Mouse (Mus musculus): ENCODE measurements at regions not wholly inside any gene's neighbourhood (a gene's known extent, or its start where the extent isn't known, plus 50 kb on each side); places are given as distances from the start of the nearest gene placed in this dataset.

DNA sequence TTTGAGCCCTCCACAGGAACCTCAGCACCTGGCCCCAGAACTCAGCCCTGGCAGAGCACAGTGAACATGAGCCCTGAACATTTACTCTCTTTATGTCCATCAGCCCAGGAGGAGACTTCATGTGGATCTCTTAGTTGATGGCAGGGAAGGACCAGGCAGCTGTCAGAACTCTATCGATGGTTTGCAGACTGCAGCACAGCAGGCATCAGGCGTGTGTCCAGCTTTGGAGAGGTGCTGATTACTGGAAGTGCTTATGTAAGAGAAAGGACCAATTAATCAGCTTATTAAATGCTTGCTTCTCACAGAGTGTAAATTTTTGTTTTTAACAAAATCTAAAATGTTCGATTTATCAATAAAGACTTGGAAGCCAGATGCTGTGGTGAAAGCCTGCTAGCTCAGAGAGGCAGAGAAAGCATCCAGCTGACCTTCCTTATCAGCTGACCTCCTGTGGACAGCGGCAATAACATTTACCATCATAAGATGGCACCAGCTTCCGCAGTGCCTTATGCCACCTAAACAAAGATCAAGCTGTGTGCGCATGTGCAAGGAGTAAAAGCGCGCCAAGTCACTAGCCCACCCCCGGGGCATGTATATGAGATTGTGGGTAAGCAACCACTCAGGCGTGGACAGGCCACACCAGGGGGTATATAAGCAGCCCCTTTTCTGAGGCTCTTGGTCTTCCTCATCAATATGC lies 105.8 kb downstream of the Klhl6 start:
- ATAC-seq (ENCODE audit: insufficient number of reproducible peaks, insufficient read depth, low FRiP score, low read depth), result no peak

GRCm38 (mm10) chr16:19882961-19883360 lies 99.9 kb downstream of the Klhl6 start:
- 81% methylated on average over 3 of the region's 3 CpGs for WGBS
- Histone ChIP-seq H3K9me3 (ENCODE audit: control insufficient read depth, low read depth, low read length) (no peaks in the 10 kb centered on the region), H3K4me3 (ENCODE audit: low read depth, low read length) (no peak overlapping the region), H3K27me3 (ENCODE audit: control insufficient read depth, insufficient read depth, low read length) (no peaks in the 10 kb centered on the region), H3K9ac (replicated peaks; ENCODE audit: low read depth, low read length) (no peak overlapping the region), H3K36me3 (ENCODE audit: control insufficient read depth, insufficient read depth, low read length) (no peaks in the 10 kb centered on the region), H3K4me1 (ENCODE audit: control insufficient read depth, insufficient read depth, low read length) (no peaks in the 10 kb centered on the region), H3K4me2 (replicated peaks; ENCODE audit: low read depth, low read length) (no peak overlapping the region), H3K27ac (ENCODE audit: low read length) (no peak overlapping the region)
- ATAC-seq (ENCODE audit: insufficient number of reproducible peaks, insufficient read depth, low FRiP score, low read depth), result no peak

More for the DNA sequence above, 105.8 kb downstream of the Klhl6 start:
- Histone ChIP-seq H3K9me3 (ENCODE audit: control insufficient read depth, low read depth, low read length) (no peaks in the 10 kb centered on the region), H3K36me3 (ENCODE audit: control insufficient read depth, insufficient read depth, low read length) (no peaks in the 10 kb centered on the region), H3K27me3 (ENCODE audit: control insufficient read depth, insufficient read depth, low read length) (no peaks in the 10 kb centered on the region), H3K9ac (replicated peaks; ENCODE audit: low read depth, low read length) (no peak overlapping the region), H3K4me3 (ENCODE audit: low read depth, low read length) (no peak overlapping the region), H3K4me2 (replicated peaks; ENCODE audit: low read depth, low read length) (no peak overlapping the region), H3K27ac (ENCODE audit: low read length) (no peak overlapping the region), H3K4me1 (ENCODE audit: control insufficient read depth, insufficient read depth, low read length) (no peaks in the 10 kb centered on the region)
- WGBS, result 43% methylated on average over 10 of the region's 10 CpGs

DNA sequence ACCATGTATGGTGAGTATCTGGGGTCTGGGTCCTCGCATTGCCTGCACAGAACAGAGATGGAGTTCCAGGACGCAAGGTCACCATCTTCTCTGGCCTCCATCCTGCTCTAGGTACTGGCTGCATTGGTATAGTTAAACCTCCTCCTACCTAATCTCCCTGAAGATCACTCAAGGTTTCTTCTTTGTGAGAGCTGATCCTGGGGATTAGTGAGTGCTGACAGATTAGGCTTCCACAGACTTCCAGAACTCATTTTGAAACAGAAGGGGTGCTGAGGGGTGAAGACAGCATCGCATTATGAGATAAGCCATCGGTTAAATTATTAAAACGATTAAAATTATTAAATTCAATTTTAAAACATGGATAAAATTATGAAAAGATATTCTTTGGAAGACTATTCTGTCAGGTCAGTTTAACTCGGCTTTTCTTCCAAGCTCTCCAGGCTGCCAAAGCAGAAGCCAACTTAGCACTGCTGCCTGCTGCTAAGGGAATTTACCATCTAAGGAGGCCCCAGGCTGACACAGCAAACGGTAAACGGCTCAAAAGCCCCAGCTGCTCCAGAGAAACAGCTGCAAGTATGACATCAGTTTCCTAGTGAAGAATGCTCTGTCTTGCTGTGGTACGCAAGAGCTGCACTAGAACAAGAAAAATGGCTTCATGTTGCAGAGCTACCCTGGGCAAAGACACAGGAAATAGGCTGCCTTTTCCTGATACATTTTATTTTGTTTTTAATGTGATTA lies 98.9 kb downstream of the Klhl6 start:
- H3K27me3 ChIP-seq (ENCODE audit: control insufficient read depth, insufficient read depth, low read length), result no peaks in the 10 kb centered on the region
- peak overlapping the region; percentile 34; the same call in 1 of the 2 replicates for H3K27ac ChIP-seq (ENCODE audit: low read length)
- peak; percentile 85; the same call in 1 of the 2 replicates for ATAC-seq (ENCODE audit: insufficient number of reproducible peaks, insufficient read depth, low FRiP score, low read depth)
- no peak overlapping the region for H3K4me2 ChIP-seq (replicated peaks; ENCODE audit: low read depth, low read length)
- H3K36me3 ChIP-seq (ENCODE audit: control insufficient read depth, insufficient read depth, low read length), result no peaks in the 10 kb centered on the region
- H3K4me1 ChIP-seq (ENCODE audit: control insufficient read depth, insufficient read depth, low read length), result no peaks in the 10 kb centered on the region
- no peak overlapping the region for H3K9ac ChIP-seq (replicated peaks; ENCODE audit: low read depth, low read length)
- no peaks in the 10 kb centered on the region for H3K9me3 ChIP-seq (ENCODE audit: control insufficient read depth, low read depth, low read length)
- H3K4me3 ChIP-seq (ENCODE audit: low read depth, low read length), result no peak overlapping the region
- 32% methylated on average over 9 of the region's 9 CpGs for WGBS

- Histone ChIP-seq H3K27me3 (ENCODE audit: control insufficient read depth, insufficient read depth, low read length) (no peaks in the 10 kb centered on the region), H3K27ac (ENCODE audit: low read length) (peak overlapping the region; percentile 34; the same call in 1 of the 2 replicates), H3K36me3 (ENCODE audit: control insufficient read depth, insufficient read depth, low read length) (no peaks in the 10 kb centered on the region), H3K4me1 (ENCODE audit: control insufficient read depth, insufficient read depth, low read length) (no peaks in the 10 kb centered on the region), H3K4me3 (ENCODE audit: low read depth, low read length) (no peak overlapping the region), H3K9ac (replicated peaks; ENCODE audit: low read depth, low read length) (no peak overlapping the region), H3K4me2 (replicated peaks; ENCODE audit: low read depth, low read length) (no peak overlapping the region), H3K9me3 (ENCODE audit: control insufficient read depth, low read depth, low read length) (no peaks in the 10 kb centered on the region)
- WGBS, result 11% methylated on average over 6 of the region's 6 CpGs
- ATAC-seq (ENCODE audit: insufficient number of reproducible peaks, insufficient read depth, low FRiP score, low read depth), result peak; percentile 14; the same call in 1 of the 2 replicates
These were observed 98.3 kb downstream of the Klhl6 start for GRCm38 (mm10) chr16:19884535-19884934.

GRCm38 (mm10) chr16:19886596-19886995 lies 96.2 kb downstream of the Klhl6 start:
- Histone ChIP-seq H3K27me3 (ENCODE audit: control insufficient read depth, insufficient read depth, low read length) (no peaks in the 10 kb centered on the region), H3K9me3 (ENCODE audit: control insufficient read depth, low read depth, low read length) (no peaks in the 10 kb centered on the region), H3K36me3 (ENCODE audit: control insufficient read depth, insufficient read depth, low read length) (no peaks in the 10 kb centered on the region), H3K9ac (replicated peaks; ENCODE audit: low read depth, low read length) (no peak overlapping the region), H3K4me1 (ENCODE audit: control insufficient read depth, insufficient read depth, low read length) (no peaks in the 10 kb centered on the region), H3K4me2 (replicated peaks; ENCODE audit: low read depth, low read length) (no peak overlapping the region), H3K27ac (ENCODE audit: low read length) (no peak overlapping the region), H3K4me3 (ENCODE audit: low read depth, low read length) (no peak overlapping the region)
- no peak for ATAC-seq (ENCODE audit: insufficient number of reproducible peaks, insufficient read depth, low FRiP score, low read depth)

- H3K4me2 ChIP-seq (replicated peaks; ENCODE audit: low read depth, low read length), result no peak overlapping the region
- H3K4me1 ChIP-seq (ENCODE audit: control insufficient read depth, insufficient read depth, low read length), result no peaks in the 10 kb centered on the region
- H3K9ac ChIP-seq (replicated peaks; ENCODE audit: low read depth, low read length), result no peak overlapping the region
- WGBS, result 32% methylated on average over 3 of the region's 3 CpGs
- H3K27ac ChIP-seq (ENCODE audit: low read length), result no peak overlapping the region
- ATAC-seq (ENCODE audit: insufficient number of reproducible peaks, insufficient read depth, low FRiP score, low read depth), result no peak
- H3K4me3 ChIP-seq (ENCODE audit: low read depth, low read length), result no peak overlapping the region
- H3K27me3 ChIP-seq (ENCODE audit: control insufficient read depth, insufficient read depth, low read length), result no peaks in the 10 kb centered on the region
- no peaks in the 10 kb centered on the region for H3K9me3 ChIP-seq (ENCODE audit: control insufficient read depth, low read depth, low read length)
- no peaks in the 10 kb centered on the region for H3K36me3 ChIP-seq (ENCODE audit: control insufficient read depth, insufficient read depth, low read length)
These were observed 93.3 kb downstream of the Klhl6 start for GRCm38 (mm10) chr16:19889576-19889975.

DNA sequence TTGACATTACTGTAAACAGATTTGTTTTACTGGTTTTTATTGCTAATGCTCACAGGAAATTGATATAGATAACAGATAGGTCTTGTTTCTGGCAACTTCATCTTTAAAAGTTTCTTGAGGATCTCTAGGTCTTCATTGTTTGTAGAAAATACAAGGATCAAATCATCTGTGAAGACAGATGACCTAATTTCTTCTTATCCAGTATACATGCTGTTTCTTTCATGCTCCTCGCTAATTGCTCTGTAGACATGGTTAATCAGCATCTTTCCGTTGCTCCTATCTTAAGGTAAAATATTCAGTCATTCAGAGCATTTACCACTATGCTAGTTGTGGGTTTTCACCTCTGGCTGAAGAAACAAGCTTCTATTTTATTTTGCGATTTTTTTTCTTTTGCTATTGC lies 91.4 kb downstream of the Klhl6 start:
- ATAC-seq (ENCODE audit: insufficient number of reproducible peaks, insufficient read depth, low FRiP score, low read depth), result no peak
- WGBS, result 81% methylated on average over 3 of the region's 3 CpGs
- H3K4me1 ChIP-seq (ENCODE audit: control insufficient read depth, insufficient read depth, low read length), result no peaks in the 10 kb centered on the region
- H3K4me2 ChIP-seq (replicated peaks; ENCODE audit: low read depth, low read length), result no peak overlapping the region
- H3K27me3 ChIP-seq (ENCODE audit: control insufficient read depth, insufficient read depth, low read length), result no peaks in the 10 kb centered on the region
- H3K9me3 ChIP-seq (ENCODE audit: control insufficient read depth, low read depth, low read length), result no peaks in the 10 kb centered on the region
- H3K9ac ChIP-seq (replicated peaks; ENCODE audit: low read depth, low read length), result no peak overlapping the region
- no peaks in the 10 kb centered on the region for H3K36me3 ChIP-seq (ENCODE audit: control insufficient read depth, insufficient read depth, low read length)
- H3K4me3 ChIP-seq (ENCODE audit: low read depth, low read length), result no peak overlapping the region
- no peak overlapping the region for H3K27ac ChIP-seq (ENCODE audit: low read length)

DNA sequence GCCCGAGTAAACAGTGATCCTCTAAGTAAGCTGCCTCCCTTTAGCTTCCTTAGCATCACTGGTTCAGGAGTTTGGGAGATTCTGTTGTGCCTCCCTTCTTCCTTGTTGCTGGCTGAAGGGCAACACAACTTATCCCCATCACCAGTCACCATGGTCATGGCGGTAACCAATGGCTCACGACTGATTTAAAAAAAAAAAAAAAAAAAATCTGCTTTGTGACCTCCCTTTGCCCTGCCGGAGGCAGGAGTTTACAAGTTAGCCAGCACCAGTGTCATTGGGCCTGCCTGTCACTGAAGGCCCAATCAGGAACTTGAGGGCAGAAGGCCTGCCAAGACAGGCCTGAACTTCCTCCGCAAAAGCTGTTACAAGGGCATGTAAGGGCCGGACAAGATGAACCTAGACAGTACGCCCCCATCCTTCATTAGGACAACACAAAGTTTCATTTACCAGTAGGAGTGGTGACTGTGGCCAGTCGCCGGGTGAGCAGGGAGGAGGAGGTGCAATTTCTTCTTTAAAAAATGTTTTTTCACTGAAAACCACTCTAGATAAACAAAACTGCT lies 88.3 kb downstream of the Klhl6 start:
- no peaks in the 10 kb centered on the region for H3K36me3 ChIP-seq (ENCODE audit: control insufficient read depth, insufficient read depth, low read length)
- H3K9ac ChIP-seq (replicated peaks; ENCODE audit: low read depth, low read length), result no peak overlapping the region
- H3K9me3 ChIP-seq (ENCODE audit: control insufficient read depth, low read depth, low read length), result no peaks in the 10 kb centered on the region
- H3K4me2 ChIP-seq (replicated peaks; ENCODE audit: low read depth, low read length), result no peak overlapping the region
- H3K4me1 ChIP-seq (ENCODE audit: control insufficient read depth, insufficient read depth, low read length), result no peaks in the 10 kb centered on the region
- no peak for ATAC-seq (ENCODE audit: insufficient number of reproducible peaks, insufficient read depth, low FRiP score, low read depth)
- H3K4me3 ChIP-seq (ENCODE audit: low read depth, low read length), result no peak overlapping the region
- WGBS, result 84% methylated on average over 9 of the region's 9 CpGs
- no peaks in the 10 kb centered on the region for H3K27me3 ChIP-seq (ENCODE audit: control insufficient read depth, insufficient read depth, low read length)
- H3K27ac ChIP-seq (ENCODE audit: low read length), result no peak overlapping the region

Data from stomach, embryonic 14.5 days (tissue).